Mouse (Mus musculus) right cerebral cortex, adult 2 months (tissue): Measurements from ENCODE around the gene Mrgprf.

Experiments
- DNase-seq, 2 experiments: peaks; one replicate each; pipeline ENCODE4 v3.0.0; 2021 to 2022; ENCODE audit warnings: low spot score in 2 of 2

Gene Mrgprf

DNA sequence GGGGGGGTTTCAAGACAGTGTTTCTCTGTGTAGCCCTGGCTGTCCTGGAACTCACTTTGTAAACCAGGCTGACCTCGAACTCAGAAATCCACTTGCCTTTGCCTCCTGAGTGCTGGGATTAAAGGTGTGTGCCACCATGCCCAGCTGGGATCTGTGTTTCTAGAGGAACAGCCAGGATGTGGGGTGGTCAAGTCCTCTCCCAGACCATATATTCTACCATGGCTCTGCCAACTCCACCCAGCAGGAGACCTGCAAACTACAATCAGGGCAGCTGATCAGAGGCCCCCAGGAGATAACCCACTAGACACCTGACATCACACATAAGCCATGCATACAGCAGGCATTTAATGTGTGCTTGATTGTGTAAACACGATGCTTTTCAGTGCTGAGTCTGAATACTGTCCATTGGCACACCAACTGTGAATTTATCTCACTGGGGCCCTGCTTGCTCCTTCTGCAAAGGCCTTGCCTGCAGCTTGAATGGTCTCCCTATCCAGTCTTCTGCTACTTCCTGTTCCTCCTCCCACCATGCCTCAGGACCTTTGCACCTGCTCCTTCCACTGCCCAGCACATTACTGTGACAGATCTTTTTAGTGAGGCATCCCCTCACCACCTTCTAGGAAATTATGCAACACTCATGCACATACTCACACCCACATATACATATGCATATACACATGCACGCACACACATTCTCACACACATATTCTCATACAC, 35.1 kb downstream of the Mrgprf start:
- DNase-seq = no peak

DNA sequence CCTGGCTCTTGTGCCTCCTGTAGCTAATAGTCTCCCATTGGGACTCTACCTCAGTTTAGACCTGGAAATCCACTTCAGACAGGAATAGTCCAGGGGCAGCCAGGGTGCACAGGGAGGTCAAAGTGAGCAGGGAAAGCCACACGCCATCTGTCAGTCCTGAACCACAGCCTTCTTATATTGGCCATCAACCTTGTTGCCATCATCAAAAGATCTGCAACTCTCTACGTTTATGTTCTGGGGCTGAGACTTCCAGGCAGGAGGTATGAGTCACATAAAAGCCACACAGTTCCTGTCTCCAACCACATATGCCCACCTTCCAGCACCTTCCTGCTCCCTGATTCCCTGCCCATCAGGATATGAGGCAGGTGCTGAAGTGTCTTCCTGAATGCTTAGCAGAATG, 37.3 kb downstream of the Mrgprf start:
- no peak for DNase-seq

- DNase-seq = no peak
Observed at GRCm38 (mm10) chr7:145340248-145340904, 39.7 kb downstream of the Mrgprf start.
